Mouse (Mus musculus) adrenal gland, postnatal 0 days (tissue): Measurements from ENCODE around the gene Krt90. TPM values are rescaled to one million over a fixed set of nuclear protein-coding genes. Genes with fewer than 3 reads are reported as not detected.

Experiments used
- microRNA-seq: library from miRNA; unstranded; fragments of <30 nt; microRNA quantifications from one replicate; pipeline ENCODE4, GENCODE M21; 2016; ENCODE audit warnings: borderline replicate concordance; ENCODE audit not compliant: insufficient number of aligned reads
- polyA plus RNA-seq: library from polyadenylated mRNA; unstranded; fragments of >200 nt; fragmentation: Nextera tagmentation; extraction: Ambion mirVana; gene quantifications from 2 replicates; pipeline ENCODE4 v1.2.1, GENCODE M21; 2015

Gene Krt90
- 0.90 and 2.8 TPM in 2 replicates for polyA plus RNA-seq

GRCm38 (mm10) chr15:101562850-101563249, at the start of gene Krt90:
Gene Krt90, minus strand, starts transcription at chr15:101562950.

DNA sequence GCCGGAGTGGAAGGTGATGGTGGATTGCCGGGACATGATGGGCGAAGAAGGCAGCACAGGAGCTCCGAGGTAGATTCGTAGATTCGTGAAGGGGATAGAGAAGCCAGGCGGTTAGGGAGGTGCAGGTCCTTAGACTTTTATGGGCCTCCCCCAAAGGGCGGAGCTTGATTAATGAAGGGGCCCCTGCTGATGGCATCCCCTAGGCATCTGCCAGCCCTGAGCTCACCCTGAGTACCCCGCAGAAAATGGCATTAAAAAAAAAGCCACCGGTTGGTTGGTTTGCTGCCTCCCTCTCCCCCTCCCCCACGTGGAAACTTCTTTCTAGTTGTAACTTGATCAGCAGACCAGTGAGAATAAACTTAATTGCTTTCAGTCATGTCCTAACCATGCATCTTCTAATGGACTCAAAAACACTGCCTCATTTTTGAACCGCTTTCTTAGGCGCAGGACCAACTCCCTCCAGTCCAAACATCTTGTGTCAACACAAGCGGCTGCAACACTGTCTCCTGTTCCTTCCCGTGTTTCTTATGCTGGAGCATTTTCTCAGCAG, 11.1 kb upstream of the Krt90 start, which contains the start of gene Krt75:
Krt75 (minus strand) TSS at position 109 of the 550 bp plus-strand sequence.

DNA sequence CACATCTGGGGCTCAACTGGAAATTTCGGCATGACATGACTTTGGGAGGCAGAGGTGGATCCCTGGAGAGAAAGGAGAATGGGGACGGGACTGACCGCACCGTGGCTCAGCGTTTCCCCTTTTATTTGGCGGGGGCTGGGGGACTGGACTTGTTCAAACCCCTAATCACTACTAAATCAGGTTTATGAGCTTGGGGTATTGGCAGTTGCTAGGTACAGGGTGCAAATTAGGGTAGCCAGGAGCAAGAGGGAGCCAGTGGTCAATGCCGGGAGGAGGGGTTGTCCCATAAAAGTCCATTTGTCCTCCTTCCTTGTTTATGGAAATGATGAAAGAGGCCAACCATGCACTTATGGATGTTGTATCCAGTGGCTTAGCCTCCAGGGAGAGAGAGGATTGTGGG, 12.2 kb downstream of the Krt90 start, which contains the start of gene Krt82:
Krt82 (minus strand) TSS at position 101 of the 400 bp plus-strand sequence.

GRCm38 (mm10) chr15:101532720-101533119, 30.0 kb downstream of the Krt90 start, which contains the start of gene Krt84:
Gene Krt84, minus strand, starts transcription at chr15:101532820.

DNA sequence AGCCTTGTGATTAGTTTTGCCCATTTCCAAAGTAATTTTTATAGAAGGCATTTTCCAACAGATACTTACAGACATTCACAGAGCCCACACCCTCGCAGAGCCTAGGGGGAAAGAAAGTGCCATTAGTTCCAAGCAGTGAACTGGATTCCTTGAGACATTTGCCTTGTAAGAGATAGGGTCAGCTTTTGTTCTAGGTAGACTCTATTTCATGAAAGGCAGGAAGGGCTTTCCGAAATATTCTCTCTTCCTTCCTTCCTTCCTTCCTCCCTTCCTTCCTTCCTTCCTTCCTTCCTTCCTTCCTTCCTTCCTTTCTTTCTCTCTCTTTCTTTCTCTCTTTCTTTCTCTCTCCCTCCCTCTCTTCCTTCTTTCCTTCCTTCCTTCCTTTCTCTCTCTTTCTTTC, 45.6 kb downstream of the Krt90 start, which contains the start of gene Gm49425:
Gm49425 (minus strand) TSS at position 101 of the 400 bp plus-strand sequence.

Small RNA genes within 50 kb of the gene (microRNA-seq; reads per million reads assigned to microRNA genes)
- gene Gm44393 = not detected
- gene Gm44460 = not detected

Other genes with a start within 250 kb of the Krt90 start
- 0.51 and 0.54 TPM in 2 replicates for gene Krt80, start 192.8 kb downstream of the Krt90 start, polyA plus RNA-seq
- 16.2 and 18.6 TPM in 2 replicates for gene Krt7, start 151.9 kb downstream of the Krt90 start, polyA plus RNA-seq
- gene Krt87, start 124.1 kb downstream of the Krt90 start, polyA plus RNA-seq = not detected in 2 replicates
- not detected in 2 replicates for gene Krt88, start 115.2 kb downstream of the Krt90 start, polyA plus RNA-seq
- not detected in 2 replicates for gene Krt81, start 99.2 kb downstream of the Krt90 start, polyA plus RNA-seq
- 0.14 TPM in 1 of 2 replicates, not detected in the other for gene Krt86, start 89.5 kb downstream of the Krt90 start, polyA plus RNA-seq
- gene Krt83, start 71.4 kb downstream of the Krt90 start, polyA plus RNA-seq = not detected in 2 replicates
- gene Gm49425, start 45.7 kb downstream of the Krt90 start, polyA plus RNA-seq = not detected in 2 replicates
- gene Krt84, start 30.1 kb downstream of the Krt90 start, polyA plus RNA-seq = not detected in 2 replicates
- not detected in 2 replicates for gene Krt82, start 12.3 kb downstream of the Krt90 start, polyA plus RNA-seq
- gene Krt75, start 11.0 kb upstream of the Krt90 start, polyA plus RNA-seq = not detected in 2 replicates
- not detected in 2 replicates for gene Gm5414, start 65.2 kb upstream of the Krt90 start, polyA plus RNA-seq
- not detected in 2 replicates for gene Gm5478, start 84.4 kb upstream of the Krt90 start, polyA plus RNA-seq
- gene Krt6b, start 117.3 kb upstream of the Krt90 start, polyA plus RNA-seq = 0.16 TPM in 1 of 2 replicates, not detected in the other
- 0.22 TPM in 1 of 2 replicates, not detected in the other for gene Krt6a, start 131.4 kb upstream of the Krt90 start, polyA plus RNA-seq
- gene Krt5, start 149.9 kb upstream of the Krt90 start, polyA plus RNA-seq = 0.48 and 1.4 TPM in 2 replicates
- gene Krt71, start 180.2 kb upstream of the Krt90 start, polyA plus RNA-seq = 0.14 TPM in 1 of 2 replicates, not detected in the other
- not detected in 2 replicates for gene Krt72, start 223.5 kb upstream of the Krt90 start, polyA plus RNA-seq
- gene Krt73, start 239.4 kb upstream of the Krt90 start, polyA plus RNA-seq = not detected in 2 replicates